Mouse (Mus musculus) G1E (cell line): ENCODE data around the gene Rbmx. TPM values are rescaled to one million over a fixed set of nuclear protein-coding genes. Genes with fewer than 3 reads are reported as not detected.

ENCODE experiments used
- ATAC-seq: 2 replicates; pipeline ENCODE4 v1.8.0; 2016; ENCODE audit warnings: mild to moderate bottlenecking; ENCODE audit not compliant: insufficient number of reproducible peaks, poor library complexity, low FRiP score, severe bottlenecking; ENCODE audit errors: extremely low read depth
- DNase-seq: peaks from one replicate; pipeline ENCODE4 v3.0.0; 2012; ENCODE audit warnings: low spot score
- H3K27me3 ChIP-seq: 2 replicates; pipeline ENCODE4 v1.6.1; 2012; ENCODE audit warnings: mild to moderate bottlenecking, low read length, inconsistent platforms; ENCODE audit not compliant: insufficient read depth
- H3K36me3 ChIP-seq: replicated peaks from 2 replicates; pipeline ENCODE3; 2012; ENCODE audit warnings: mild to moderate bottlenecking, inconsistent platforms
- H3K4me1 ChIP-seq: 2 replicates; pipeline ENCODE4 v1.6.1; 2012; ENCODE audit warnings: low read depth, low read length, inconsistent platforms, mixed read lengths; ENCODE audit not compliant: insufficient read depth
- H3K4me3 ChIP-seq: 2 replicates; pipeline ENCODE4 v1.5.1; 2012; ENCODE audit warnings: low read depth, mild to moderate bottlenecking, inconsistent platforms, low read length, moderate library complexity, mixed read lengths
- H3K9me3 ChIP-seq: replicated peaks from 2 replicates; pipeline ENCODE4 v1.6.1; 2012; ENCODE audit warnings: inconsistent platforms
- CTCF ChIP-seq: IDR thresholded peaks from 2 replicates; pipeline ENCODE4 v1.5.1; 2012; ENCODE audit warnings: low read depth, low read length, inconsistent platforms, mixed read lengths
- GATA1 ChIP-seq: IDR thresholded peaks from 2 replicates; pipeline ENCODE4 v1.6.1; 2012; ENCODE audit warnings: borderline replicate concordance, low read length, inconsistent platforms, mixed read lengths
- GATA2 ChIP-seq: IDR thresholded peaks from 2 replicates; pipeline ENCODE4 v1.6.1; 2012; ENCODE audit warnings: low read depth, low read length, inconsistent platforms, borderline replicate concordance
- POLR2AphosphoS5 ChIP-seq: IDR thresholded peaks from 2 replicates; pipeline ENCODE4 v1.6.1; 2012; ENCODE audit warnings: low read depth, low read length, inconsistent platforms; ENCODE audit not compliant: insufficient replicate concordance
- TAL1 ChIP-seq: conservative IDR thresholded peaks from 2 replicates; pipeline ENCODE4 v1.6.1; 2012; ENCODE audit warnings: low read depth, low read length, inconsistent platforms, mixed read lengths
- polyA plus RNA-seq: library from polyadenylated mRNA; stranded (reverse); fragments of >175 nt; gene quantifications from 2 replicates; pipeline ENCODE4 v1.2.3, GENCODE M21; 2012
- total RNA-seq, 2 experiments: library from RNA; stranded (forward) in 1 of 2; stranded (reverse) in 1 of 2; fragments of 200-1000 nt in 1 of 2; fragments of >200 nt in 1 of 2; fragmentation: Nextera tagmentation in 1 of 2; gene quantifications; 2 replicates each; pipeline ENCODE4 v1.2.3; 2014 to 2017

The Rbmx gene
- total and polyA plus RNA-seq, 3 experiments, result 34.5 to 103 (median 70.0) TPM

GRCm38 (mm10) chrX:57372965-57373364 is 19.9 kb downstream of the Rbmx start:
- DNase-seq (no peak), ATAC-seq (no peak)
- Histone ChIP-seq H3K27me3 (no peaks in the 10 kb centered on the region), H3K4me1 (peaks cover 16% of the 10 kb centered on the region; the same call in 1 of the 2 replicates), H3K36me3 (peaks cover 25% of the 10 kb centered on the region), H3K9me3 (no peaks in the 10 kb centered on the region), H3K4me3 (no peak overlapping the region)
- TF ChIP-seq CTCF (no peak), POLR2AphosphoS5 (no peak), GATA2 (no peak), TAL1 (no peak), GATA1 (no peak)

DNA sequence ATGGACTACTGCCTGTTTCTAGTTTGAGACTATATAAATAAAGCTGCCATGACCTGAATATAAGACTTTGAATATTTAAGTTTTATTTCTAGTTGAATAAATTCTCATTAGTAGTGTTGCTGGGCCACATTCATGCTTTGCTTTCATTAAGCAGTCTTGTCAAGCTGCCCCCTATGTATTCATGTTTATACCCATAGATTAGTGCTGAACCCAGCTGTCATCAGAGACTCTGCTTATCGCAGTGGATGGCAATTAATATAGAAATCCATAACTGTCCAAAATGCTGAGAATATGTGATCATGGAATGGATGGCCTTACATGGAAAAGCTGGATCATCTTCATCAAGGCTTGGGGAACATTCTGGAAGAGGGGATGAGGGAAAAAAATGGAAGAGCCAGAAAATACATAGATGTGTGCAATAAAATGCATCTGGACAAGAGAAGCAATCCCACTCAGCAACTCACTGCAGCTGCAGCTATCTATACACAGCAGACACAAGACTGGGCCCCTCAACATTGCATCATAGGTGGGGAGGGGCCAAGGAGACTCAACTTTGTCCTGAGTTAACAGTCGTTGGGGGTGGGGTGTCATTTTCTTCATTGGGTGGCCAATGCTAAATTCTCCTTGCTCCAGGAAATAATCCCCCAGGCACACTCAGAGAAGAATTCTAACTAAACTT is 27.8 kb downstream of the Rbmx start:
- DNase-seq, result peak; percentile 37

DNA sequence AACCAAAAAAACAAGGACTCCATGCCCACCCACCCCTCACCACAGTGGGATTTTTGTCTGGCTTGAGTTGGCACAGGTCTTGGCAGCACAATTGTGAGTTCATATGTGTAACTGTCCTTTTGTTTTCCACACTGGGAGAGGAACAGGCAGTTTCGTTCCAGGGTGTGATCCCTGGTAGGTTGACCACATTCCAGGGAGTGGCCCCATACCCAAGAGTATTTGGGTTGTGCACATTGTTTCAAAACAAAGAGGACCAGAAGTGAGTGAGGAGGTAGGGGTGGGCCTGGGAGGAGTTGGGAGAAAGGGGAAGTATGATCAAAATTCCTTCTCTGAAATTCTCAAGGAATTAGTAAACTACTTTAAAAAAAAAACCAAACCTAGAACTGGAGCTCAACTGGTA is 33.5 kb downstream of the Rbmx start:
- TF ChIP-seq POLR2AphosphoS5, result no peak
- no peak for TF ChIP-seq GATA2
- TF ChIP-seq TAL1, result no peak
- no peak for TF ChIP-seq GATA1
- TF ChIP-seq CTCF, result no peak
- Histone ChIP-seq H3K36me3 (no peaks in the 10 kb centered on the region), H3K4me3 (no peak overlapping the region), H3K4me1 (peaks cover 10% of the 10 kb centered on the region), H3K27me3 (no peaks in the 10 kb centered on the region), H3K9me3 (no peaks in the 10 kb centered on the region)
- ATAC-seq (no peak), DNase-seq (no peak)

More for the DNA sequence above, 27.8 kb downstream of the Rbmx start:
- Histone ChIP-seq H3K9me3 (no peaks in the 10 kb centered on the region), H3K27me3 (no peaks in the 10 kb centered on the region), H3K4me1 (peaks cover 23% of the 10 kb centered on the region), H3K36me3 (no peaks in the 10 kb centered on the region), H3K4me3 (no peak overlapping the region)
- TF ChIP-seq CTCF, result no peak
- peak; percentile 74 for TF ChIP-seq TAL1
- ATAC-seq, result peak; percentile 93

- Histone ChIP-seq H3K9me3 (no peaks in the 10 kb centered on the region), H3K4me3 (no peak overlapping the region), H3K36me3 (no peaks in the 10 kb centered on the region), H3K4me1 (peaks cover 7% of the 10 kb centered on the region; the same call in 1 of the 2 replicates), H3K27me3 (no peaks in the 10 kb centered on the region)
- ATAC-seq, result no peak
- no peak for DNase-seq
- TF ChIP-seq TAL1 (no peak), CTCF (no peak), GATA1 (no peak), POLR2AphosphoS5 (no peak), GATA2 (no peak)
These were observed 53.6 kb downstream of the Rbmx start for GRCm38 (mm10) chrX:57339220-57339619.

DNA sequence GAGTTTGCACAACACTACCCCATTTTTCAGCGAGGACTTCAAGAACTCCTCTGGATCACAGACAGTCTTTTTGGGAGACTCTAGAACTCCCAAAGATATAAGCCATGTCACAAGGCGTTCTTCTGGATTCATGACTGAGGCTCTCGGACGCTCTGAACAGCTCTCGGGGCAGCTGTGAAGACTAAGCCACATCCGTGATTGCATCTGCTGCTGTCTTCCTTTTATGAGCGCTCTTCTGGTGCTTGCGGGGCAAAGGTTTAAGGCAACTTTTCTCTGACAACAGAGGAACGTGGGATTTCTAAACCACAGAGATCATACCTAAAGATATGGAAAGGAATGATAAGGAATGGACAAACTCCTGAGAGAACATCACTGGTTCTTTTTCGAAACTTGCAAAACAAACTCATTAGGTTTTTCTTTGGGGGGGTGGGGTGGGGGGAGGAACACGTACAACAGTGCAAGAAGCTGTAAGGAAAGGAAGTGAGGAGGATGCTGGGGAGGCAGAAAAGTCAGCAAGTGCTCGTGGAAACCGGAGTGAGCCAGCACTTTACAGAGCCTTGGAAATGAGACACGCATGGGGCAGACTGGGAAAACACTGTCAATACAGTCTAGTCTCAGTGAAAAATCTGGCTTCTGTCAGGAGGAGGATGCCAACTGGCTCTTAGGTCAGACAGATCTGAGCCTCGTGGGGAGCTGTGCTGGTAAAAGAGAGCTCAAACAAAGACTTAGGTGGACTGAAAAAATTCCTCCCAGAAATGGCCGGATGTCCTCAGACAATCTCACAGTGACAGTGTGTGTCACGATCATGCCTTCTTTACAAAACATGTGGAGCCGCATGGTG is 54.2 kb downstream of the Rbmx start, which contains the start of gene Arhgef6:
Gene Arhgef6 (minus strand): TSS at position 359 of the 841 bp plus-strand sequence.
- no peak within 1 kb of the TSS for H3K4me3 ChIP-seq
- H3K4me1 ChIP-seq, result peaks cover 7% of the 10 kb centered on the region; the same call in 1 of the 2 replicates
- no peak for DNase-seq
- H3K27me3 ChIP-seq, result no peaks in the 10 kb centered on the region
- H3K36me3 ChIP-seq, result no peaks in the 10 kb centered on the region
- no peaks in the 10 kb centered on the region for H3K9me3 ChIP-seq
- no peak for ATAC-seq
- no peak for TF ChIP-seq POLR2AphosphoS5
- TF ChIP-seq GATA1, result no peak
- TF ChIP-seq CTCF, result no peak
- no peak for TF ChIP-seq TAL1
- no peak for TF ChIP-seq GATA2

DNA sequence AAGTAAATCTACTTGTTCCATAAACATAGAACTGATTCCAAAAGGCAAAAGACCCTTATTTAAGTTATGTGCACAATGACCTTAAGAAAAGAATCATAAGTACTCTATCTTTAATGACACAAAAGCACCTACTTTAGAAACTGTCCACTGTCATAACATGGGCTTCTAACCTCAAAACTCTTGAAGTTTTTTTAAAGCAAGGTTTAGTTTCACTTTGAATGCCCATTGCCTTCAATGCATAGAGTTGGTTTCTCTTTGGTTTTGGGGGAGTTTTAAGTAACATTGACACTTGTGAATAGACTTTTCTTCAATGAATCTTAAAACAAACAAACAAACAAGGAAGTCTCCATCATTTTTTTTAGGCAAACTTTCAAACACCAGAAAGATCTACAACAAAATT is 55.3 kb downstream of the Rbmx start:
- Histone ChIP-seq H3K36me3 (no peaks in the 10 kb centered on the region), H3K9me3 (no peaks in the 10 kb centered on the region), H3K4me1 (peaks cover 7% of the 10 kb centered on the region; the same call in 1 of the 2 replicates), H3K4me3 (no peak overlapping the region), H3K27me3 (no peaks in the 10 kb centered on the region)
- TF ChIP-seq GATA1 (no peak), POLR2AphosphoS5 (no peak), TAL1 (no peak), CTCF (no peak), GATA2 (no peak)
- DNase-seq (no peak), ATAC-seq (no peak)
